Mouse (Mus musculus): ENCODE results near the gene Parp9.
"Not testable (repeated sequence)": the region's sequence is repeated elsewhere in the genome, so short reads cannot be mapped to it uniquely, and the experiment has no call there.

Parp9 gene

DNA sequence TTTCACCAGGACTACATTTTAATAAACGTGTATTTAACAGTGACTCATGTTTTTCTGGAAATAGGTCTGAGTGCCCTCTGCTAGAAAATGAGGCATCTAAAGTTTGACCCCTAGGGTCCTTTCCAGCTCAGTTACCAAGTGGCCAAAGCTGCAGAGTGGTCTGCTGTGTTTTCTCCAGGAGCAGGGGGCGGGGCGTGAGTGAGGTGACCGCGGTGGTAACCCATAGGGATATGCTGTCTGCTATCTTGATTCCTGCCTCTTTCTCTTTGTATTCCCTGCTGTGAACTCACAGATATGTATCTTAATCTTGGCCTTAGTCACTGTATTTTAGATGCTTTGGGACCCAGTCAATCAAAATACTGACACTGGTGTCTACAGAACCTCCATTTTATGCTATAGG, 13.9 kb upstream of the Parp9 start:
- no peak for DNase-seq (ENCODE audit: low spot score in 2 of 2)

GRCm38 (mm10) chr16:35932179-35933055, 5.9 kb upstream of the Parp9 start:
- DNase-seq (ENCODE audit: low spot score in 2 of 2): no peak

GRCm38 (mm10) chr16:35933181-35933580, 5.1 kb upstream of the Parp9 start:
- DNase-seq (ENCODE audit: low spot score in 2 of 2): no peak

- DNase-seq (ENCODE audit: low spot score in 2 of 2): no peak
Observed at GRCm38 (mm10) chr16:35939261-35939660, 991 bp downstream of the Parp9 start.

DNA sequence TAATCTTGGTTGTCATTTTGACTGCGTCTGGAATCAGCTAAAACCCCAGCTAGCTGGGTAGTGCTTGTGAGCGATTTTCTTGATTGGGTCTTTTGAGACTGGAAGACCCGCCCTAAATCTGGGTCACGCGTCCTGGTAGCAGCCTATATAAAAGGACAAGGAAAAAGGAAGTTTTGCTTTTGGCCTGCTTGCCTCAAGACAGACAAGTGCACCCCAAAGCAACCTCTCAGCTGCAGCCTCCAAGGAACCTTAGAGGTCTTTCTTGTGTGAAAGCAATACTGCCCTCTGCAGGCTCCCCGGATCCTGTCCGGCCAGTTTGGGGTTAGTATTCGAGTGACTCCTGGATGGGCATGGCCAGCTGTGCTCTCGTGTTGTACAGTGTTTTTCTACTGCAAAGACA, 1.4 kb downstream of the Parp9 start:
- peak; percentile 57 to 67 for DNase-seq (ENCODE audit: low spot score in 2 of 2)

DNA sequence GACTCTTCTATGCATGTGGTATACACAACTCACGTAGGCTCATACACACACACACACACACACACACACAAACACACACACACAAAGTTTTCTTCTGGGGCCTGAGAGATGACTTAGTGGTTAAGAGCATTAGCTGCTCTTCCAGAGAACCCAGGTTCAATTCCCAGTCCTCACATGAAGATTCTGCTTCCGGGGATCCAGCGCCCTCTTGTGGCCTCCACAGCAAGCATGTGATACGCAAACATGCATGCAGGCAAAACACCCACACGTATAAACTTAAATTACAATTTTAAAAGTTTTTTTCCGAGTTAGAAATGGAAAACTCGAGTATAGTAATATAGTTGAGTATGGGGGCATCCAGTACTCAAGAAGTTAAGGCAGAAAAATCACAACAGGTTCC, 3.1 kb downstream of the Parp9 start:
- DNase-seq (ENCODE audit: low spot score in 2 of 2): no peak

DNA sequence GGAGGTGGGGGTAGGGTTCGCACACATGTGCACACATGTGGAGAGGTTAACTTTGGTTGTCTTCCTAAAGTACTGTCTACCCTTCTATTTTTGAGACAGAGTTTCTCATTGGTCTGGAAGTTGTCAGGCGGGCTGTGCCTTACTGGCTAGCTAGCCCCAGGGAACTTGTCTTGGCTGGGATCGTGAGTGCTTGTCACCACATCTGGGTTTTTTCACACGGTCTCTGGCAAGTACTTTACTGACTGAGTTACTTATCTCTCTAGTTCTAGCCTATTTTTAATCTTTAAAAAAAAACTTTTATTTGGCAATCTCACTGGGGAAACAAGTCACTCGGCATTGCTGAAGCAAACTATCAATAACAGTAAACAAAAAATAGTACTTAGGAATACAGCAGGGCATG, 11.0 kb downstream of the Parp9 start:
- no peak for DNase-seq (ENCODE audit: low spot score in 2 of 2)

GRCm38 (mm10) chr16:35951216-35951615, 12.9 kb downstream of the Parp9 start:
- no peak for DNase-seq (ENCODE audit: low spot score in 2 of 2)

DNA sequence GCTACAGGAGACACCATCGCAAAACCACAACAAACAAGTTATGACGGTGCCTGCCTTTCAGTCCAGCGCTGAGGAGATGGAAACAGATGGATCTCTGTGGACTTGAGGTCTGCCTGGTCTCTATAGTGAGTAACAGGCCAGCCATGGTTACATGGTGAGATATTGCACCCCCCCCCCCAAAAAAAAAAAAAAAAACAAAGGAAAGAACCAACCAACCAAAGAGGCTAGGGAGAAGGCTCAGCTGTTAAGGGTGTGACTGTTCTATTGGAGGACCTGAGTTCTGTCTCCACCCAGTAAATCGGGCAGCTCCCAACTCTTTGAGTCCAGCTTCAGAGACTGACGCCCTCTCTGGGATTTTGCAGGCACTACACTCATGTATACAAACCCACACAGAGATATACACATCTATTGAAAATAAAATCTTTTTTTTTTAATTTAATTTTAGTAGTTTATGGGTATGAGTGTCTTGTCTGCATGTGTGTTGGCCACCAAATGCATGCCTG, 14.4 kb downstream of the Parp9 start:
- DNase-seq (ENCODE audit: low spot score in 2 of 2): no peak

DNA sequence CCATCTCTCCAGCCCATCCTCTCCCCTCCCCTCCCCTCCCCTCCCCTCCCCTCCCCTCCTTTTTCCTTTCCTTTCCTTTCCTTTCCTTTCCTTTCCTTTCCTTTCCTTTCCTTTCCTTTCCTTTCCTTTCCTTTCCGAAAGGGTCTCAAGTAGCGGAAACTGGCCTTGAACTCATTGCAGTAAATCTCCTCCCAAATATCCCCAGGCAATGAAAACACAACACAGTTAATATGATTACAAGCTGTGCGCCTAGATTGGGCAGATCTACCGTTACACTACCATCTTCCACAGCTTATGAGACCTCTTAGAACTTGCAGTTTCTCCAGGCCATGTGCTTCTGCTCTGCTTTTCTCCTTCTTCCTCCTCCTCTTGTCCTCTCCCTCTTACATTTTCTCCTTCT, 27.7 kb downstream of the Parp9 start:
- DNase-seq (ENCODE audit: low spot score in 2 of 2): not testable (repeated sequence)

DNA sequence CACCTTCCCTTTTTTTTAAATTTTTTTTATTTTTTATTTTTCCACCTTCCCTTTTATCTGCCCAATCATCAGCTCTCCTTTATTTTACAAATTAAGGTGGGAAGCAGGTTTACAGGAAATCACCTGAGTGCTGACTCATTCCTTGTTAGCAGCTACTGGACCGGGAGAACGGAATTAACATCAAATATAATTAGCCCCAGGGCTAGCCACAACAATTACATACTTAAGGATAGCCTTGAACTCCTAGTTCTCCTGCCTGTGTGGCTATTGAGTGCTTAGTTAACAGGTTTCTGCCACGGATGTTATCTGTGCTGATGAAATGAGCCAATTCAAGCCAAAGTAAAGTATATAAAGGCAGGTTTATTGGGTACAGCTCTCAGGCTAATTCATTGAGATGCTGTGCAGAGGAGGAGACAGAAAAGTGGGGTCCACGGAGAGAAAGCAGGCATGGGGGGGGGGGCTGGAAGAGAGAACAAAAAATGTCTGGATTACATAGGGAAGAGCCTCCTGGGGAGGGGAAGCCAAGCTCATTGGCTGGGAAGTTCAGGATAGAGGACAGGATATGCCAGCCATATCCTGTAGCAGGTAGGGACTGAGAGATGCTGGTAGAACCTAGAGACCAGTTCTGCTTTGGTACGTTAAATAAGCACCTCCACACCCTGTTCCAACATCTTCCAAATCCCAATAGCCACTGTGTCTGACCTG, 28.3 kb downstream of the Parp9 start:
- DNase-seq (ENCODE audit: low spot score in 2 of 2): no peak

GRCm38 (mm10) chr16:35967319-35967718, 29.0 kb downstream of the Parp9 start:
- no peak for DNase-seq (ENCODE audit: low spot score in 2 of 2)

DNA sequence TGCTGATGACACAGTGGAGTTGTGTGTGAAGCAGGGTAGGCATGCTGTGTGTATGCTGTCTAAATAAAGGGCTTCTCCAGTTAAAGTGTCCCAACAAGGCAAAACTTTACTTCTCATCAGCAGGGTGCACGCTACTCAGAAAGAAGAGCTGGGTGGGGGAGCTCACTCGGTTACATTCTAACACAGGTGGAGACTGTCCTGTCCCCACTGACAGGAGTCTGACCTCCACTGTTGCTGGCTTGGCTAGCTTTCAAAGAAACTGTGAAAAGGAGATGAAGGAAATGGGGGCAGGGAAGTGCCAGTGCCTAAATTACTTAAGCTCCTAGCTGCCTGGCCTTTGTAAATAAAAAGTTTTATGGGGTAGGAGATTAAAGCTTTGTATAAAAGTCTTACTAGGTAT, 29.9 kb downstream of the Parp9 start:
- no peak for DNase-seq (ENCODE audit: low spot score in 2 of 2)

- no peak for DNase-seq (ENCODE audit: low spot score in 2 of 2)
Observed at GRCm38 (mm10) chr16:35974021-35974420, 35.8 kb downstream of the Parp9 start.

GRCm38 (mm10) chr16:35978450-35978849, 40.2 kb downstream of the Parp9 start, which contains the start of gene Kpna1:
TSS of gene Kpna1 (plus strand) at chr16:35978750.
- not testable (repeated sequence) for DNase-seq (ENCODE audit: low spot score in 2 of 2)

DNA sequence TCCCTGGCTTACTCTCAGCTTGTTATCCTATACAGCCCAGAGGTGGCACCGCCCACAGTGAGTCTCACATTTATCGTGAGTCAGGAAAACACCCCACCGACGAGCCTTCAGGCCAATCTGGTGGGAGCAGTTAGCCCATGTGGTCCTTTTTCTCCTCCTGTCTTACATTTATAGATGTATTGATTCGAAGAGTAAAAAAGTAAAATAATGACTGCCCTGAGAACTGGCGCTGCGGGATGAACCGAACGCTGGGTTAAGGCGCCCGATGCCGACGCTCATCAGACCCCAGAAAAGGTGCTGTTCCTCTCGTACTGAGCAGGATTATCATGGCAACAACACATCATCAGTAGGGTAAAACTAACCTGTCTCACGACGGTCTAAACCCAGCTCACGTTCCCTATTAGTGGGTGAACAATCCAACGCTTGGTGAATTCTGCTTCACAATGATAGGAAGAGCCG, 43.1 kb downstream of the Parp9 start:
- DNase-seq (ENCODE audit: low spot score in 2 of 2): peak; percentile 94 to 100

DNA sequence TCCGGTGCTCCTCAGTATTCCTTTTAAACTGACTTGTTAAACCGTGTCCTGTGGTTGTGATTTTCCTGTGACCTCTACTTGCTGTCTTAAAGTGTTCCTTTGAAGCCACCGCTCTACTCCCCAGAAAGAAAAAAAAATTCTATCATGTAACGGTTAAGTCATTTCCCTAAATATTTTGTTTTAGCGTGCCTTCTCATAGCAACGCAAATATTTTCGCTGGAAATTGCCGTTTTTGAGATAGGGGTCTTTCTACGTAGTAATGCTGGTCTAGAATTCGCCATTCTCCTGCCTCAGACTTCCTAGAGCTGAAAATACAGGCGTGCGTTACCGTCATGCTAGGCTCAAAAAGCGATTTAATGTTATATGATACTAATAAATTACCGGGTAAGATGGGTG, 44.2 kb downstream of the Parp9 start:
- no peak for DNase-seq (ENCODE audit: low spot score in 2 of 2)

DNA sequence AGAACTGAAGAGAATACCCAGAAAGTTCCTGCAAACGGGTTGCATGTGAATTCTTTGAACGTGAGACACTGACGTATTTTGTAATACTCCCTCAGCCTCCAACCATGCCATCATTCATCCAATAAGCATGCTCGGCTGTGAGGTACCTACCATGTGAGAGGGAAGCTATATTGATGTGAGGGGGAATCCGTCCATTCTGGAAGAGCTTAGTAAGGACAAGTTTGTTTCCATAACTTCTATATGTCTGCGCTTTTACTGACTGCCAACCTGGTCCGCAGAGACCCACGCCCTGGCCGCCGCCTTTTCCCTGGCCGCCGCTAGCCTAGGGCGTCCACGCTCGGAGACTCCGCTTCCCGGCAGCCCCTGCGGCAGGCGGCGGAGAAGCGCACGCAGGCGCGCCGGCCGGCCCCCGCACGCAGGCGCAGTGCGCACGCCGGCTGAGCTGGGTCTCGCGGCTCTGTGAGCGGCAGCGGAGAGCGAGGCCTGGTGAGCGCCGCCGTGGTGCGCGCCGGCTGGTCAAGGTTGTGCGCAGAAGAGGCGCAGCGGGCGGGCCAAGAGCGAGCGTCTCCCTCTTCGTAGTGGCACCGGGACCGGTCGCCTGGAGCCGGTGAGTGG, 44.7 kb downstream of the Parp9 start:
- DNase-seq (ENCODE audit: low spot score in 2 of 2): peak; percentile 82 to 90

GRCm38 (mm10) chr16:35983517-35984101, 45.3 kb downstream of the Parp9 start:
- peak; percentile 70 to 72 for DNase-seq (ENCODE audit: low spot score in 2 of 2)

DNA sequence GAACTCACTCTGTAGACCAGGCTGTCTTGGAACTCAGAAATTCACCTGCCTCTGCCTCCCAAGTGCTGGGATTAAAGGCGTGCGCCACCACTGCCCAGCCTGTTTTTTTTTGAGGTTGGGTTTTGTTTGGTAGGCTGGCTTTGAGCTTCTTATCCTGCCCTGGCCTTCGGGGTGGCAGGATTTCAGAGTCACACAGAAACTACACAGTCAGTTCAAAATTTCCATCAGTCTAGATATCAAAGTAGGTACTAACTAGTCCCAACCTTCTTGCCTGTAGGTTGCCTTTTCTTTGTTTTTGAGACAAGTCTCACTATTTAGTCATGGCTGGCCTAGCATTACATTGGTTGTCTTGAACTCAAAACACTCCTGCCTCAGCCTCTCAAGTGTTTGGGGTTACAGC, 46.2 kb downstream of the Parp9 start:
- no peak for DNase-seq (ENCODE audit: low spot score in 2 of 2)

DNA sequence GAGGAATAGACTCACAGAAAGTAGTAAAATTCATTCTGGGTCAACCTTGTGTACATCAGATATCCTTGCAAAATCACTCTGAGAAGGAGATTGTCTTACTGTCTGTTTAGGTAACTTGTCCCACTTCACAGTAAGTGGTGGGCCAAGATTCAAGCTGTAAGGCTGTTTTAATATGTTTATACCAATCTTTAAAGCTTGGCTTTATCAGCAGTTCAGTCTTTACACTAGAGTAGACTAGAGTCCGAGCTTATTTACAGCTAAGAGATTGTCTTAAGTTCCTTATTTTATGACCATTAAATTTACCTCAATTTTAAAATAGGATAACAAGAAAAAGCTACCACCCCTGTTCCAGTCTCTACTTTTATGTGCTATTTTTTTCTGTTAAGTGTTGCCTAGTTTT, 49.7 kb downstream of the Parp9 start:
- DNase-seq (ENCODE audit: low spot score in 2 of 2): no peak

DNA sequence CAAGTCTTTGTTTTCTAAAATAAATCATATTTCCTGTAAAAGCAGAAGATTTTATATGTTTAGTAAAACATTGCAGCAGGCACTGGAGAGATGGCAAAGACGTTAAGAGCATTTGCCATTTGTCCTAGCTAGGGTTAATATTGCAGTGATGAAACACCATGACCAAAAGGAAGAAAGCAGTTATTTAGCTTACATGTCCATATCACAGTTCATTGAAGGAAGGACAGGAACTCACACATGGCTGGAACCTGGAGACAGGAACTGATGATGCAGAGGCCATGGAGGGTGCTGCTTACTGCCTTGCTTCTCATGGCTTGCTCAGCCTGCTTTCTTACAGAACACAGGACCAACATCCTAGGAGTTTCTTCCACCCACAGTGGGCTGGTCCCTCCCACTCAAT, 54.1 kb downstream of the Parp9 start:
- DNase-seq (ENCODE audit: low spot score in 2 of 2): no peak
